Mouse (Mus musculus): Measurements from ENCODE around the gene Acsl1. TPM values are rescaled to one million over a fixed set of nuclear protein-coding genes. Genes with fewer than 3 reads are reported as not detected.
"Not testable (repeated sequence)": the region's sequence is repeated elsewhere in the genome, so short reads cannot be mapped to it uniquely, and the experiment has no call there.

Acsl1 gene
- polyA plus RNA-seq, 1 experiment from 2014 or later = 15.2 TPM

- 95% methylated on average over 9 of the region's 9 CpGs for WGBS
- Histone ChIP-seq H3K4me1 (replicated peaks) (no peaks in the 10 kb centered on the region), H3K9me3 (no peaks in the 10 kb centered on the region), H3K4me2 (no peak overlapping the region), H3K4me3 (no peak overlapping the region), H3K9ac (no peak overlapping the region), H3K36me3 (peaks cover 51% of the 10 kb centered on the region), H3K27me3 (no peaks in the 10 kb centered on the region), H3K27ac (no peak overlapping the region)
- no peak for ATAC-seq (ENCODE audit: low FRiP score)
Observed at GRCm38 (mm10) chr8:46578794-46579193, 108.0 kb downstream of the Acsl1 start.

GRCm38 (mm10) chr8:46584328-46584727 is 113.5 kb downstream of the Acsl1 start:
- not testable (repeated sequence) for H3K9ac ChIP-seq; H3K4me3 ChIP-seq; ATAC-seq (ENCODE audit: low FRiP score); H3K4me2 ChIP-seq; H3K4me1 ChIP-seq (replicated peaks); H3K27ac ChIP-seq; H3K27me3 ChIP-seq; H3K9me3 ChIP-seq
- 56% methylated on average over 4 of the region's 4 CpGs for WGBS
- H3K36me3 ChIP-seq = peaks cover 16% of the 10 kb centered on the region

- ATAC-seq (ENCODE audit: low FRiP score) = no peak
- Histone ChIP-seq H3K27me3 (no peaks in the 10 kb centered on the region), H3K4me1 (replicated peaks) (no peaks in the 10 kb centered on the region), H3K9me3 (no peaks in the 10 kb centered on the region), H3K9ac (no peak overlapping the region), H3K27ac (no peak overlapping the region), H3K4me2 (no peak overlapping the region), H3K4me3 (no peak overlapping the region), H3K36me3 (0 out of 2 replicates have a peak, but pooled peaks cover 6% of the 10 kb centered on the region)
- 88% methylated on average over 3 of the region's 3 CpGs for WGBS
Observed at GRCm38 (mm10) chr8:46585576-46585975, 114.7 kb downstream of the Acsl1 start.

Other genes with a start within 250 kb of the Acsl1 start
- gene Helt, start 176.4 kb upstream of the Acsl1 start, polyA plus RNA-seq (2015; fragmentation: Nextera tagmentation; extraction: Ambion mirVana) = 1.8 and 1.9 TPM in 2 replicates
- 7.2 and 9.4 TPM in 2 replicates for gene Cenpu, start 81.0 kb downstream of the Acsl1 start, polyA plus RNA-seq (2015; fragmentation: Nextera tagmentation; extraction: Ambion mirVana)
- gene Primpol, start 146.2 kb downstream of the Acsl1 start, polyA plus RNA-seq (2015; fragmentation: Nextera tagmentation; extraction: Ambion mirVana) = 6.9 and 9.8 TPM in 2 replicates
- gene Casp3, start 146.3 kb downstream of the Acsl1 start, polyA plus RNA-seq (2015; fragmentation: Nextera tagmentation; extraction: Ambion mirVana) = 203 and 211 TPM in 2 replicates